Mouse (Mus musculus) lung, embryonic 14.5 days (tissue): Measurements from ENCODE around the gene Siah1b. TPM values are rescaled to one million over a fixed set of nuclear protein-coding genes. Genes with fewer than 3 reads are reported as not detected.

Experiments
- ATAC-seq: fragments of 200-750 bp; cut with Nextera tagmentation; 2 replicates; pipeline ENCODE4 v1.8.0; 2017; ENCODE audit warnings: mild to moderate bottlenecking, moderate TSS enrichment, moderate library complexity; ENCODE audit not compliant: insufficient read depth
- DNase-seq: peaks from one replicate; pipeline ENCODE4 v3.0.0-alpha.2; 2015
- H3K27ac ChIP-seq: fragments of 300-500 bp; sonication (generic); 2 replicates; pipeline ENCODE4 v1.5.1; 2014; ENCODE audit warnings: low read depth, mild to moderate bottlenecking, moderate library complexity
- H3K27me3 ChIP-seq: fragments of 300-500 bp; sonication (generic); 2 replicates; pipeline ENCODE4 v1.6.1; 2014; ENCODE audit warnings: low read length, control low read depth; ENCODE audit not compliant: insufficient read depth
- H3K36me3 ChIP-seq: fragments of 300-500 bp; sonication (generic); 2 replicates; pipeline ENCODE4 v1.6.1; 2014; ENCODE audit warnings: control low read depth; ENCODE audit not compliant: insufficient read depth
- H3K4me1 ChIP-seq: fragments of 300-500 bp; sonication (generic); 2 replicates; pipeline ENCODE4 v1.6.1; 2014; ENCODE audit warnings: antibody characterized with exemption, control low read depth; ENCODE audit not compliant: insufficient read depth
- H3K4me2 ChIP-seq: fragments of 300-500 bp; sonication (generic); 2 replicates; pipeline ENCODE4 v1.6.1; 2014; ENCODE audit warnings: mild to moderate bottlenecking
- H3K4me3 ChIP-seq: fragments of 300-500 bp; sonication (generic); 2 replicates; pipeline ENCODE4 v1.5.1; 2014; ENCODE audit warnings: low read depth, low read length
- H3K9ac ChIP-seq: fragments of 300-500 bp; sonication (generic); 2 replicates; pipeline ENCODE4 v1.6.1; 2014
- H3K9me3 ChIP-seq: fragments of 300-500 bp; sonication (generic); 2 replicates; pipeline ENCODE4 v1.6.1; 2016; ENCODE audit warnings: low read depth, low read length, control low read depth
- CTCF ChIP-seq: IDR thresholded peaks from 2 replicates; pipeline ENCODE4 v1.5.1; 2016; ENCODE audit warnings: antibody characterized with exemption, low read depth
- WGBS: fragments of 180-500 bp; shearing (Covaris S2); extraction: QIAGEN DNeasy Blood & Tissue Kit; methylation state at CpG from one replicate; pipeline ENCODE4 v1.1.7; 2014; 5-methylcytosine and 5-hydroxymethylcytosine counted together
- polyA plus RNA-seq: library from polyadenylated mRNA; unstranded; fragments of >200 nt; fragmentation: Nextera tagmentation; extraction: Ambion mirVana; gene quantifications from 2 replicates; pipeline ENCODE4 v1.2.1, GENCODE M21; 2014

Gene Siah1b
- polyA plus RNA-seq, 1 experiment from 2014 or later = 34.3 TPM

- no peak overlapping the region for H3K4me2 ChIP-seq
- WGBS = 5% methylated on average over 2 of the region's 2 CpGs
Observed at GRCm38 (mm10) chrX:164066185-164066584, 10.1 kb downstream of the Siah1b start.

GRCm38 (mm10) chrX:164059070-164059469, 17.2 kb downstream of the Siah1b start:
- no peak for DNase-seq
- 63% methylated on average over 4 of the region's 4 CpGs for WGBS
- Histone ChIP-seq H3K4me2 (no peak overlapping the region), H3K9me3 (no peaks in the 10 kb centered on the region), H3K9ac (no peak overlapping the region), H3K27me3 (no peaks in the 10 kb centered on the region), H3K36me3 (no peaks in the 10 kb centered on the region), H3K4me3 (no peak overlapping the region), H3K27ac (no peak overlapping the region), H3K4me1 (no peaks in the 10 kb centered on the region)
- no peak for ATAC-seq
- no peak for TF ChIP-seq CTCF

More at GRCm38 (mm10) chrX:164066185-164066584, 10.1 kb downstream of the Siah1b start:
- Histone ChIP-seq H3K4me1 (no peaks in the 10 kb centered on the region), H3K4me3 (no peak overlapping the region), H3K9me3 (no peaks in the 10 kb centered on the region), H3K36me3 (0 out of 2 replicates have a peak, but pooled peaks cover under 1% of the 10 kb centered on the region), H3K27ac (no peak overlapping the region), H3K9ac (no peak overlapping the region), H3K27me3 (no peaks in the 10 kb centered on the region)
- DNase-seq (peak; percentile 90), ATAC-seq (peak; percentile 84)
- peak; percentile 80 for TF ChIP-seq CTCF

- Histone ChIP-seq H3K9me3 (no peaks in the 10 kb centered on the region), H3K9ac (no peak overlapping the region), H3K4me2 (no peak overlapping the region), H3K4me3 (no peak overlapping the region), H3K4me1 (no peaks in the 10 kb centered on the region), H3K36me3 (no peaks in the 10 kb centered on the region), H3K27me3 (no peaks in the 10 kb centered on the region), H3K27ac (no peak overlapping the region)
- 77% methylated on average over 3 of the region's 3 CpGs for WGBS
- no peak for TF ChIP-seq CTCF
- no peak for DNase-seq
- ATAC-seq = no peak
Observed at GRCm38 (mm10) chrX:164058523-164058922, 17.8 kb downstream of the Siah1b start.

GRCm38 (mm10) chrX:164055726-164056125, 20.6 kb downstream of the Siah1b start:
- no peak for ATAC-seq
- H3K27me3 ChIP-seq = no peaks in the 10 kb centered on the region
- no peaks in the 10 kb centered on the region for H3K4me1 ChIP-seq
- 70% methylated on average over 4 of the region's 4 CpGs for WGBS
- no peak overlapping the region for H3K9ac ChIP-seq
- H3K27ac ChIP-seq = no peak overlapping the region
- H3K4me2 ChIP-seq = no peak overlapping the region
- no peak for TF ChIP-seq CTCF
- H3K9me3 ChIP-seq = no peaks in the 10 kb centered on the region
- no peaks in the 10 kb centered on the region for H3K36me3 ChIP-seq
- no peak for DNase-seq
- no peak overlapping the region for H3K4me3 ChIP-seq

GRCm38 (mm10) chrX:164046736-164047135, 29.6 kb downstream of the Siah1b start:
- 61% methylated on average over 2 of the region's 2 CpGs for WGBS
- no peak for TF ChIP-seq CTCF
- Histone ChIP-seq H3K4me3 (no peak overlapping the region), H3K4me2 (no peak overlapping the region), H3K36me3 (no peaks in the 10 kb centered on the region), H3K4me1 (no peaks in the 10 kb centered on the region), H3K27ac (no peak overlapping the region), H3K9me3 (no peaks in the 10 kb centered on the region), H3K9ac (no peak overlapping the region), H3K27me3 (no peaks in the 10 kb centered on the region)
- DNase-seq (no peak), ATAC-seq (no peak)

GRCm38 (mm10) chrX:164042069-164042468, 34.2 kb downstream of the Siah1b start:
- no peak overlapping the region for H3K27ac ChIP-seq
- H3K9me3 ChIP-seq = no peaks in the 10 kb centered on the region
- no peaks in the 10 kb centered on the region for H3K4me1 ChIP-seq
- no peak for DNase-seq
- H3K4me3 ChIP-seq = no peak overlapping the region
- no peak overlapping the region for H3K4me2 ChIP-seq
- ATAC-seq = no peak
- H3K27me3 ChIP-seq = no peaks in the 10 kb centered on the region
- WGBS = 48% methylated on average over 13 of the region's 13 CpGs
- H3K9ac ChIP-seq = no peak overlapping the region
- TF ChIP-seq CTCF = no peak
- H3K36me3 ChIP-seq = no peaks in the 10 kb centered on the region

GRCm38 (mm10) chrX:164038882-164039281, 37.4 kb downstream of the Siah1b start:
- Histone ChIP-seq H3K4me1 (no peaks in the 10 kb centered on the region), H3K4me3 (no peak overlapping the region), H3K27me3 (no peaks in the 10 kb centered on the region), H3K27ac (no peak overlapping the region), H3K4me2 (no peak overlapping the region), H3K9ac (no peak overlapping the region), H3K36me3 (no peaks in the 10 kb centered on the region), H3K9me3 (no peaks in the 10 kb centered on the region)
- no peak for TF ChIP-seq CTCF
- 41% methylated on average over 2 of the region's 2 CpGs for WGBS
- ATAC-seq = no peak
- no peak for DNase-seq

- ATAC-seq (no peak), DNase-seq (no peak)
- no peaks in the 10 kb centered on the region for H3K9me3 ChIP-seq
- H3K4me3 ChIP-seq = no peak overlapping the region
- H3K4me1 ChIP-seq = no peaks in the 10 kb centered on the region
- no peak for TF ChIP-seq CTCF
- no peak overlapping the region for H3K27ac ChIP-seq
- no peak overlapping the region for H3K9ac ChIP-seq
- H3K36me3 ChIP-seq = no peaks in the 10 kb centered on the region
- 87% methylated on average over 7 of the region's 7 CpGs for WGBS
- H3K27me3 ChIP-seq = no peaks in the 10 kb centered on the region
- no peak overlapping the region for H3K4me2 ChIP-seq
Observed at GRCm38 (mm10) chrX:164035931-164036330, 40.4 kb downstream of the Siah1b start.
